Mouse (Mus musculus) cerebellum, adult 8-10 months (tissue): Measurements from ENCODE around the gene Tmem94.

Experiments
- DNase-seq: peaks from one replicate; pipeline ENCODE4 v3.0.0; 2022

Tmem94 gene

GRCm38 (mm10) chr11:115833021-115833513, 67.8 kb downstream of the Tmem94 start:
- DNase-seq: no peak

- DNase-seq: no peak
Observed at GRCm38 (mm10) chr11:115834033-115834432, 68.8 kb downstream of the Tmem94 start.

DNA sequence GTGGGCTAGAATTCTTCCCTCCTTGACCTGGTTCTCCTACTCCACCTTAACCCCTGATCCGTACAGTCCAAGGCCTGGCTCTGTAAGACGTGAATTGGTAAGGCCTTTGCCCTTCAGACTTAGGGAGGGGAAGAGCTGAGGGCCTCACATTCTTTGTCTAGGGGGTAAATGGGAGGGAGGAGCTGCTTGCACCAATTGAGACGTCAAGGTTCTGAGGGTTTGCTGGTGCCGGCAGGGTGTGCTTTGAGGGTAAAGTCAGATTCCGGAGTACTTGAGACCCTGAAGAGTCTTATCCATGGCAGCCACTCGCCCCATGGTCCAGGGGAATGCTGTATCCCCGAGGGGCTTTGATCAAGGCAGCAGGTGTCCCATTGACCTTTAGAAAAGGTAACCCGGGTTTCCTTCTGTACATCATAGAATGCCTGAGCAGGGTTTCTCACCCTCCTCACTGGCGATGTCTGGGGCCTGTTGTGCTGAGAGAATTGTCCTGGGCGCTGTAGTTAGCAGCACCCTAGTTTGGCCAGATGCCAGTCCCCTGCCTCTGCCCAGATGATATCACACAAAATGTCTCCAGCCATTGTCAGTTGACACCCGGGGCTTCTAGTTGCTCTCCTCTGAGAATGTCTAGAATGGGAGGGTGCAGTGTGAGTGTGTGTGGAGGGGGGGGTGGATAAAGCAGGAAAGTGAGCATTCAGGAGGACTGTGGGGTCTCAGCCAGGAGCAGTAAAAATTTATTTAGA, 71.6 kb downstream of the Tmem94 start:
- no peak for DNase-seq

DNA sequence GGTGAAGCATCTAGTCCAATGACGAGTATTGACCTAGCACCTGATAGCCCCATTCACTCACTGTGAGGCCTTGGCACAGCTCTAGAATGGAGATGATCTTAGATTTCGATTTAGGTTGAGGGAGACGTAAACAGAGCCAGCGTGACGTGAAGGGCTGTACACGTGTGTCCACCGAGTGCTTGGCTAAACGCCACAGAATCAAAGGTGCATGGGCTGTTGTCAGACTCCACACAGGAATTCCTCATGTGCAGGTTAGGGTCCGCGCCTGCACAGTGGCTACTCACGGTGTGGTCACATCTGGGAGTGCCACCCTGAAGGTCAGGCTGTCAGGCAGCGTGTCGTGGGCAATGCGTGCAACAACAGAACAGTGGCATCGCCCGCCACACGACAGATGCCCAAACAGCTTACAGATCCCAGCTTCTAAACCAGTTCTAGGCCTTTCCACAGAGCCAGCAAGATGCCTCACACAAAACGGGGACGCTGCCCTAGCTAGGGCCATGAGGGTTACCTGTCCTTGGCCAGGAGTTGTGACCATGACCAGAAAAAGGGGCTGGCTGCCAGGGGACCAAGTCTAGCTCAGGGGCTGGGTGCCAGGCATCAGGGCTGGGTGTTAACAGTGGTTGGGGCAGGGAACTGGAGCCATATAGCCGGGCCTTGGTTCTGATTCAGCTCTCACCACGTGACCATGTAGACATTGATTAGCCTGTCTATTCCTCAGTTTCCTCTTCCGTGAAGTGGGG, 72.5 kb downstream of the Tmem94 start:
- no peak for DNase-seq

DNA sequence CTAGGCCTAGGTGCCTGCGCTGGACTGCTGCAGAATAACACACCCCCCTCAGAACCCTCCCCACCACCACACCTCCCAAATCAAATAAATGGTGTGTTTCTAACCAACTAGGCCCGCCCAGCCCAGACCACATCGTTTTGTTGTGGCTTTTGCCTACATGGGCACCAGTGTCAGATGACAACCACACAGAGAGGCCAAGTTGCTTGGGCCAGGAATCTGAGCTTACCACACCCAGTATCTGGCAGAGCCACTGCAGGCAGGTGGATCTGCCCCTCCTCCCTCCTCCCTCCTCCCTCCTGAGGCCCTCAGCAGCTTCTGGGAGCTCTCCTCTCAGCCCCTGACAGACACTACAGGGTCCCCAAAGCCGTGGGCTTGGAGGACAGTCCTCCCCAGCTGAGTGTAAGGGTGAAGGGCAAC, 73.7 kb downstream of the Tmem94 start:
- DNase-seq: no peak

- no peak for DNase-seq
Observed at GRCm38 (mm10) chr11:115839732-115840131, 74.5 kb downstream of the Tmem94 start.

GRCm38 (mm10) chr11:115841044-115841443, 75.8 kb downstream of the Tmem94 start:
- no peak for DNase-seq

DNA sequence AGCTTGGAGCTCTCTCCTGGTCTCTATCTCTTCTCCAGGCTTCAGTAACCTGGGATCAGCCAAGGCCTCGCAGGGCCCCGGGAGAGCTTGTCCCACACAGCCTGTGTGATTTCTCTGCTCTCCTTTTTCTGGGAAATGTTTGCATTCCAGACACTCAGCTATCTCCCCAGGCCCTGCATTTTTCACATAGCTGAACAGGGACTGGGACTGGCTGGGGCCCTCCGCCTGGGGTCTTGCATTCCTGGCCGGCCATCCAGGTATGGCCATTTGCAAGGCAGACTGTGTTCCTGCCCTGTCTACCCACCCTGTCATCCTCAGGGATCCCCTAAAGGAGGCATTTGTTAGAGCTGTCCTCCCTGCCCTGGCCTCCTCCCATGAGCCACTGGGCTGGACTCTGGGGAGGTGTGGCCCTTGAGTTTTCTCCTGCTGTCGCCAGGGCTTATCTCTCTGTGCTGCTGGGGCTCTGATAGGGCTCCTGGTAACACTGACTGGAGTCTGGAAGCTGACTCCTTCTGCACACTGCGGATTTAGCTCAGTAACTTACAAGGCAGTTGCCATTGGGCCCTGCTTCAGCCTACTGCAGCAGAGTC, 76.8 kb downstream of the Tmem94 start:
- no peak for DNase-seq

DNA sequence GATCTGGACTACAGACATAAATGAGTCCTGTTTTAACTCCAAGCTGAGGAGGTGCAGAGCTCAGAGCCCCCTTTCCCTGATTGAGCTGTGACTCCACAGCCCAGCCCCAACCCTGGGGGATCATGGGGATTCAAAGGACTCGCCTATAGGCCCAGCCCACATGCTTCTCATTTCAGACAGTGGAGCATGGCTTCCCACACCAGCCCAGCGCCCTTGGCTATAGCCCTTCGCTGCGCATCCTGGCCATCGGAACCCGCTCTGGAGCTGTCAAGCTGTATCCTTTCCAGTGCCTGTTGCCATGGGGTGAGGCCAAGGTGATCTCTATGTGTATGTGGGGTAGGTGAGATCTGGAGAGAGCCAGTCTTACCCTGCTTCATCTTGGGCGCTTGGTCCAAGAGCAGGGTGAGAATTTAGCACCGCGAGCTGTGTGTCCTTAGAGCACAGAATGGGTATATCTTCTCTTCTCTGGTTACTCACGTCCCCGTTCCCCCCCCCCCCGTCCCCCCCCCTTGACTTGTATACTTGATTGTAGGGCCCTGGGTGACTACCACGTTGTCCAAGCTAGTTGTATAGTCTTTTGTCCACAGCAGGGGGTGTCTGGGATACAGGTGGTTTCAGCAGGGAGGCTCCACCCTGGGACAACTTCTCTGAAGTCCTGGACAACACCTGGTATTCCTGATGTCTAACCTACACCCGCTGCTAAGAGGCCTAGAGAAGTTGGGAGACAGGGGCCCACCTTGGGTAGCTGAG, 78.1 kb downstream of the Tmem94 start:
- DNase-seq: no peak

GRCm38 (mm10) chr11:115843891-115844239, 78.6 kb downstream of the Tmem94 start:
- DNase-seq: no peak

DNA sequence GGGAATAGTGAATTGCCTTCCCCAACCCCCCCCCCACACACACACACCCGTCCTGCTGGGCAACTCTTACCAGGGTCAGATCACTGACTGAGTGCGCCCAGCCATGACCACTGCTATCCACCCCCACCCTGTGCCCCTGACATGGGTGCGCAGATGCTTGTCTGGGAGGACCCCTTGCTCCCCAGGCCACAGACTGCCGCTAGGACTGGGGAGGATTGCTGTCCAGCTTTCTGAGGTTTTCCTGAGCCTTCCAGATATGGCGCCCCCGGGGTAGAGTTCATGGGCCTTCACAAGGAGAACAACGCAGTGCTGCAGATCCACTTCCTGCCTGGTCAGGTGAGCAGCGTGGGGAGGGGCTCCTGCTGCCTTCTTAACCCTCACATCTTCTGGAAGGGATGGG, 79.0 kb downstream of the Tmem94 start:
- DNase-seq: no peak

- DNase-seq: no peak
Observed at GRCm38 (mm10) chr11:115845819-115846218, 80.6 kb downstream of the Tmem94 start.
